Mouse (Mus musculus) liver, postnatal 0 days (tissue): ENCODE measurements around the gene Gm6096. TPM values are rescaled to one million over a fixed set of nuclear protein-coding genes. Genes with fewer than 3 reads are reported as not detected.

ENCODE experiments used
- ATAC-seq: fragments of 200-750 bp; cut with Nextera tagmentation; 2 replicates; pipeline ENCODE4 v1.8.0; 2017; ENCODE audit warnings: mild to moderate bottlenecking, moderate library complexity
- DNase-seq: peaks from one replicate; pipeline ENCODE4 v3.0.0-alpha.2; 2016
- H3K27ac ChIP-seq: fragments of 300-500 bp; sonication (generic); 2 replicates; pipeline ENCODE4 v1.5.1; 2014; ENCODE audit warnings: antibody characterized with exemption, moderate library complexity, mild to moderate bottlenecking, low read depth
- H3K27me3 ChIP-seq: fragments of 300-500 bp; sonication (generic); 2 replicates; pipeline ENCODE4 v1.6.1; 2014; ENCODE audit warnings: low read length, control low read depth, mixed read lengths; ENCODE audit not compliant: insufficient read depth
- H3K36me3 ChIP-seq: fragments of 300-500 bp; sonication (generic); replicated peaks from 2 replicates; pipeline ENCODE4 v1.6.1; 2014; ENCODE audit warnings: mild to moderate bottlenecking, control low read depth, low read length, moderate library complexity, mixed read lengths; ENCODE audit not compliant: insufficient read depth
- H3K4me1 ChIP-seq: fragments of 300-500 bp; sonication (generic); 2 replicates; pipeline ENCODE4 v1.6.1; 2014; ENCODE audit warnings: antibody characterized with exemption, mild to moderate bottlenecking, control low read depth; ENCODE audit not compliant: insufficient read depth
- H3K4me2 ChIP-seq: fragments of 300-500 bp; sonication (generic); 2 replicates; pipeline ENCODE4 v1.6.1; 2014; ENCODE audit warnings: low read depth, mild to moderate bottlenecking, low read length, moderate library complexity, mixed read lengths
- H3K4me3 ChIP-seq: fragments of 300-500 bp; sonication (generic); 2 replicates; pipeline ENCODE4 v1.5.1; 2014; ENCODE audit warnings: low read depth, low read length
- H3K9ac ChIP-seq: fragments of 300-500 bp; sonication (generic); replicated peaks from 2 replicates; pipeline ENCODE4 v1.6.1; 2014; ENCODE audit warnings: mild to moderate bottlenecking, moderate library complexity
- H3K9me3 ChIP-seq: fragments of 300-500 bp; sonication (generic); 2 replicates; pipeline ENCODE4 v1.6.1; 2016; ENCODE audit warnings: mild to moderate bottlenecking, control low read depth, low read length, mixed read lengths
- CTCF ChIP-seq: sonication (generic); IDR thresholded peaks from 2 replicates; pipeline ENCODE4 v1.5.1; 2016; ENCODE audit warnings: antibody characterized with exemption, low read depth
- EP300 ChIP-seq: IDR thresholded peaks from 2 replicates; pipeline ENCODE4 v1.6.1; 2016; ENCODE audit warnings: antibody characterized with exemption, low read depth, mild to moderate bottlenecking
- WGBS: fragments of 180-500 bp; shearing (Covaris S2); extraction: QIAGEN DNeasy Blood & Tissue Kit; methylation state at CpG from one replicate; pipeline ENCODE4 v1.1.7; 2014; ENCODE audit not compliant: insufficient replicate concordance; 5-methylcytosine and 5-hydroxymethylcytosine counted together
- polyA plus RNA-seq: library from polyadenylated mRNA; unstranded; fragments of >200 nt; fragmentation: Nextera tagmentation; extraction: Ambion mirVana; gene quantifications from 2 replicates; pipeline ENCODE4 v1.2.1, GENCODE M21; 2015

Gene Gm6096
- polyA plus RNA-seq, 1 experiment from 2014 or later: not detected

GRCm38 (mm10) chr7:34215481-34215880, 35.4 kb upstream of the Gm6096 start:
- WGBS: 65% methylated on average over 9 of the region's 9 CpGs

GRCm38 (mm10) chr7:34216474-34216873, 34.4 kb upstream of the Gm6096 start:
- DNase-seq (no peak), ATAC-seq (no peak)
- peaks cover 18% of the 10 kb centered on the region for H3K4me1 ChIP-seq
- H3K27me3 ChIP-seq: no peaks in the 10 kb centered on the region
- WGBS: 85% methylated on average over 10 of the region's 10 CpGs
- no peak overlapping the region for H3K4me2 ChIP-seq
- H3K4me3 ChIP-seq: no peak overlapping the region
- H3K9ac ChIP-seq: no peak overlapping the region
- no peak overlapping the region for H3K27ac ChIP-seq
- no peaks in the 10 kb centered on the region for H3K9me3 ChIP-seq
- no peak for TF ChIP-seq CTCF
- no peak for TF ChIP-seq EP300
- peaks cover 86% of the 10 kb centered on the region for H3K36me3 ChIP-seq

More at GRCm38 (mm10) chr7:34215481-34215880, 35.4 kb upstream of the Gm6096 start:
- Histone ChIP-seq H3K9ac (no peak overlapping the region), H3K9me3 (no peaks in the 10 kb centered on the region), H3K4me3 (no peak overlapping the region), H3K27me3 (no peaks in the 10 kb centered on the region), H3K27ac (peak overlapping the region; percentile 67), H3K4me1 (peaks cover 18% of the 10 kb centered on the region), H3K4me2 (no peak overlapping the region), H3K36me3 (peaks cover 86% of the 10 kb centered on the region)
- TF ChIP-seq EP300: no peak
- TF ChIP-seq CTCF: no peak
- DNase-seq (no peak), ATAC-seq (peak; percentile 19; the same call in 1 of the 2 replicates)

DNA sequence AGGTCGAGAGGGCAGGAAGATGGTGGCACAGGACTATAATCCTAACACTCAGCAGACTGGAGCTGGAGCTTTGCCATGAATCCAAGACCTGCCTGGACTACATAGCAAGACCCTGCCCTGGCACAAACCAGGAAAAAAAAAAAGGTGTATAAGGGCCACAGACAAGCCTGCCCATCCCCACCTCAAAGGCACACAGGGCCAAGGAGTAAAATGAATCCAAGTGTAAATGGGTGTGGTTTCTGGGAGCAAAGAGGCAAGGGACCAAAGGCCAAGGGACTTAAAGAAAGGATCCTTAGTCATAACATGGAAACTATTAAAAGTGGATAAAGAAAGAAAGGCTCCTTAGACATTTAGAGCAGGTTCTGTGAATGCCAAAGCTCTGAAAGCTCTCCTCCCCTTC, 32.3 kb upstream of the Gm6096 start:
- WGBS: 44% methylated on average over 1 of the region's 1 CpGs
- DNase-seq (no peak), ATAC-seq (no peak)
- no peak overlapping the region for H3K27ac ChIP-seq
- H3K9me3 ChIP-seq: no peaks in the 10 kb centered on the region
- H3K4me2 ChIP-seq: no peak overlapping the region
- no peak overlapping the region for H3K4me3 ChIP-seq
- H3K9ac ChIP-seq: no peak overlapping the region
- peaks cover 18% of the 10 kb centered on the region for H3K4me1 ChIP-seq
- TF ChIP-seq CTCF: no peak
- TF ChIP-seq EP300: no peak
- H3K27me3 ChIP-seq: no peaks in the 10 kb centered on the region
- peaks cover 85% of the 10 kb centered on the region for H3K36me3 ChIP-seq

- no peak overlapping the region for H3K9ac ChIP-seq
- H3K36me3 ChIP-seq: peaks cover 77% of the 10 kb centered on the region
- ATAC-seq (no peak), DNase-seq (no peak)
- WGBS: 74% methylated on average over 9 of the region's 9 CpGs
- no peaks in the 10 kb centered on the region for H3K27me3 ChIP-seq
- no peaks in the 10 kb centered on the region for H3K9me3 ChIP-seq
- TF ChIP-seq CTCF: no peak
- TF ChIP-seq EP300: no peak
- no peak overlapping the region for H3K4me3 ChIP-seq
- no peak overlapping the region for H3K4me2 ChIP-seq
- H3K4me1 ChIP-seq: peaks cover 16% of the 10 kb centered on the region
- 0 out of 2 replicates have a peak overlapping the region, but pooled peaks have one; percentile 16 for H3K27ac ChIP-seq
These were observed 29.1 kb upstream of the Gm6096 start for GRCm38 (mm10) chr7:34221594-34222250.

GRCm38 (mm10) chr7:34222340-34222739, 28.5 kb upstream of the Gm6096 start:
- Histone ChIP-seq H3K4me3 (no peak overlapping the region), H3K36me3 (peaks cover 82% of the 10 kb centered on the region), H3K4me1 (peaks cover 21% of the 10 kb centered on the region), H3K27ac (no peak overlapping the region), H3K4me2 (no peak overlapping the region), H3K27me3 (no peaks in the 10 kb centered on the region), H3K9ac (no peak overlapping the region), H3K9me3 (no peaks in the 10 kb centered on the region)
- no peak for DNase-seq
- TF ChIP-seq EP300: no peak
- TF ChIP-seq CTCF: peak; percentile 29
- WGBS: 91% methylated on average over 10 of the region's 10 CpGs
- no peak for ATAC-seq

DNA sequence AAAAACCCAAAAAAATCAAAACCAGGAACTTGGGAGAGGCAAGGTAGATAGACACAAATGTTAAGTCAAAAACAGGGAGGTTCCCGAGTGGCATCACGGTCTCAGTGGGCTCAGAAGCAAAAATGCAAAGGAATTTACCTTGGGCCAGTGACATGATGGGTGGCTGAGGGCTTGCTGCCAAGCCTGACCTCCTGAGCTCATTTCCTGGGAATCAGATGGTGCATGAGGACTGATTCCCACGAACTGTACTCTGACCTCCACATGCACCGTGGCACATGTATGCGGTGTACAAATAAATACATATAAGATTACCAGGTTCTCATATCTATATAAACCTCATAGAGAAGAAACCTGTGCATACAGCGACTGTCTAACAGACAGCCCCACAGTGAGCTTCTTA, 26.5 kb upstream of the Gm6096 start:
- Histone ChIP-seq H3K4me3 (no peak overlapping the region), H3K27ac (no peak overlapping the region), H3K9ac (no peak overlapping the region), H3K27me3 (no peaks in the 10 kb centered on the region), H3K9me3 (no peaks in the 10 kb centered on the region), H3K36me3 (peaks cover 74% of the 10 kb centered on the region), H3K4me1 (peaks cover 29% of the 10 kb centered on the region), H3K4me2 (no peak overlapping the region)
- no peak for TF ChIP-seq EP300
- TF ChIP-seq CTCF: no peak
- DNase-seq: no peak
- ATAC-seq: no peak
- 73% methylated on average over 6 of the region's 6 CpGs for WGBS
